Mouse (Mus musculus) erythroblast, embryonic 14.5 days (primary cell): ENCODE measurements at regions not wholly inside any gene's neighbourhood (a gene's known extent, or its start where the extent isn't known, plus 50 kb on each side); places are given as distances from the start of the nearest gene placed in this dataset.

Experiments
- GATA1 ChIP-seq: IDR thresholded peaks from 2 replicates; pipeline ENCODE4 v1.6.1; 2012; ENCODE audit warnings: low read length, inconsistent platforms, mixed read lengths
- TAL1 ChIP-seq: IDR thresholded peaks from 3 replicates; pipeline ENCODE4 v1.6.1; 2012; ENCODE audit warnings: low read length, inconsistent platforms, mixed read lengths

DNA sequence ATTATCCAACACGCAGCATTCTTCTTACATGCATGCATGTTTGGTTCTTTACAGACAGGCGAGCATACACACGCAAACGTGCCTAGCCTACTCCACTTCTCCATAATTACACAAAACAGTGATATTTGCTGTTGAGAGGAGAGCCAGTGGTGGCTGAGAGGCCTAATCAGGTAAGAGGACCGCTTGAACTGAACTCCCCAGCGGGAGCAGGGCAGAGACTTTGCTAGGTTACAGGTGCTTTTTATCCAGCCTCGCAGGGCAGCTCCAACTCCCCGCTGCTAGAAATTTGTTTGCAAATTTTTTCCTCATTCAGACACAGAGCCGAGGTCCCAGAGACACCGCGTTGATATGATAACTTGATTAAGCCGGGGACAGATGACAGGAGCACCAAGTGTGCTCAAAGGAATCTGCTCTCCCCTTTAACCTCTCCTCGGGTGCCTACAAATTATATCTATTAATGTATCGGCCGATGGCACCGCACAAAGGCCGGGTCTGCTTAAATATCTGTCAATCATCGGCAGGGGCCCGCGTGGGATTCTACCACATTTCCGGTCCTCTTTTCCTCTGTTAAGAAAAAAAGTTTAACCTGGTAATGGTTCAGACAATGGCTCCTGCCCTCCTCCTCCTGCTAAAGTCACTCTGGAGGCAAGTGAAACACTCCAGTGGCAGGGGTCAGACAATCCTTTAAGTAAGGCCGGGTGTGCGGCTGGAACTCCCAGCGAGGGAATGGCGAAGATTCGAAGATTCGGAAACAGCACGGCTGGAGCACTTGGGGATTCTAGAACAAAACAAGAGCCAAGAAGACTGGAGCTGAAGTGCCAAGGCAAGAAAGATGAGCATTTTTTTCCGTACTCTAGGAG is 58.3 kb downstream of the Hes1 start:
- TF ChIP-seq TAL1 (no peak), GATA1 (no peak)
